In the genomic region with DNA sequence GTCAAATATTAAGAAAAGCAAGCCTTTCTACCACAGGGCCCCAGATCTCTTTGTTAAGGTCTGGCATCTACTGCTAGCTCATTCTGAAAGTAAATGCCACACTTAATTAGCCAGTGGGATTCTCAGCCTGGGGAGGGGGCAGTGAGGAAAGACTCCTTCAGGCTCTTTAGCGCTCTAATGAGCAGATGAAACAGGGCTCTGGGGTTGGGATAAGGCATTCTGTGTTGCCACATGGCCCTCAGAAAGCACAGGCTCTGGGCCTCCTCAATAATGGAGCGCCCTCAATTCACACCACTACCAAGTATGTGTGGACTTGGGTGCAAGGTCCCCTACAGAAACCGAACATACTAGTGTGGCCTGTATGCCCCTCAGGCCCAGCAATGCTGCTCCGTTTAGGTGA, we compare ENCODE assay signal across 13 mouse cellular contexts. TPM values are rescaled to one million over a fixed set of nuclear protein-coding genes. Genes with fewer than 3 reads are reported as not detected.
A peak's percentile ranks its signal among the peaks of the same experiment; 100 is the strongest.
DNase-seq lines count a peak whose midpoint lies in the region; ATAC-seq lines count a peak whose summit lies in the region.
"Had no signal": no experiment of that assay in that cellular context is flagged by ENCODE, and none has a peak within 500 bp of the region (broad histone marks: within the 10 kb centered on the region; RNA-seq: fewer than 3 reads in every experiment).

No protein-coding gene starts in this region.

- no peak for DNase-seq in intestine, embryonic 14.5 days (ENCODE audit: low spot score)
- no peak for DNase-seq in embryonic facial prominence, embryonic 14.5 days (ENCODE audit: low spot score)
- DNase-seq in hindbrain, embryonic 14.5 days (ENCODE audit: low spot score) = no peak
- peak; percentile 67 for DNase-seq in retina, postnatal 1 day
- no peak for DNase-seq in layer of hippocampus, adult 8-10 months (ENCODE audit: low spot score in 2 of 2)
- DNase-seq: thymus, adult 2 months had no signal

- no peak overlapping the region for H3K4me3 ChIP-seq in intestine, embryonic 14.5 days (ENCODE audit: low read depth, low read length)
- no peak overlapping the region for H3K4me3 ChIP-seq in intestine, embryonic 15.5 days (replicated peaks)
- H3K4me3 ChIP-seq in embryonic facial prominence, embryonic 14.5 days (ENCODE audit: low read depth, low read length) = no peak overlapping the region
- no peak overlapping the region for H3K4me3 ChIP-seq in hindbrain, embryonic 14.5 days (replicated peaks; ENCODE audit: low read length)
- H3K4me3 ChIP-seq: heart, embryonic 15.5 days; liver, embryonic 15.5 days; megakaryocyte, embryonic 14.5 days had no signal

- no peaks in the 10 kb centered on the region for H3K9me3 ChIP-seq in intestine, embryonic 14.5 days (ENCODE audit: control insufficient read depth, low read length)
- no peaks in the 10 kb centered on the region for H3K9me3 ChIP-seq in intestine, embryonic 15.5 days
- no peaks in the 10 kb centered on the region for H3K9me3 ChIP-seq in embryonic facial prominence, embryonic 14.5 days (ENCODE audit: control insufficient read depth, low read length)
- H3K9me3 ChIP-seq in hindbrain, embryonic 14.5 days (ENCODE audit: control insufficient read depth, low read length) = no peaks in the 10 kb centered on the region
- H3K9me3 ChIP-seq: heart, embryonic 15.5 days; liver, embryonic 15.5 days; megakaryocyte, embryonic 14.5 days had no signal

- no peak overlapping the region for H3K4me2 ChIP-seq in intestine, embryonic 14.5 days (ENCODE audit: low read length)
- no peak overlapping the region for H3K4me2 ChIP-seq in intestine, embryonic 15.5 days (replicated peaks)
- no peak overlapping the region for H3K4me2 ChIP-seq in embryonic facial prominence, embryonic 14.5 days (ENCODE audit: low read depth, low read length)
- H3K4me2 ChIP-seq in hindbrain, embryonic 14.5 days (replicated peaks) = no peak overlapping the region
- H3K4me2 ChIP-seq: heart, embryonic 15.5 days; liver, embryonic 15.5 days had no signal

- 0 out of 2 replicates have a peak overlapping the region, but pooled peaks have one; percentile 9 for H3K27ac ChIP-seq in intestine, embryonic 14.5 days (ENCODE audit: low read depth)
- no peak overlapping the region for H3K27ac ChIP-seq in intestine, embryonic 15.5 days
- H3K27ac ChIP-seq in embryonic facial prominence, embryonic 14.5 days (replicated peaks; ENCODE audit: low read depth, low read length) = peak overlapping the region; percentile 64
- peak overlapping the region; percentile 58; the same call in 1 of the 2 replicates for H3K27ac ChIP-seq in hindbrain, embryonic 14.5 days
- H3K27ac ChIP-seq: liver, embryonic 15.5 days had no signal

- no peaks in the 10 kb centered on the region for H3K27me3 ChIP-seq in intestine, embryonic 14.5 days (replicated peaks; ENCODE audit: control insufficient read depth, insufficient read depth, low read length)
- no peaks in the 10 kb centered on the region for H3K27me3 ChIP-seq in intestine, embryonic 15.5 days (replicated peaks)
- H3K27me3 ChIP-seq in embryonic facial prominence, embryonic 14.5 days (replicated peaks; ENCODE audit: control insufficient read depth, insufficient read depth, low read length) = no peaks in the 10 kb centered on the region
- no peaks in the 10 kb centered on the region for H3K27me3 ChIP-seq in hindbrain, embryonic 14.5 days (ENCODE audit: control insufficient read depth, insufficient read depth, low read length)
- H3K27me3 ChIP-seq: CH12.LX; heart, embryonic 15.5 days; liver, embryonic 15.5 days; megakaryocyte, embryonic 14.5 days had no signal

- H3K9ac ChIP-seq in intestine, embryonic 14.5 days (ENCODE audit: low read length) = no peak overlapping the region
- no peak overlapping the region for H3K9ac ChIP-seq in intestine, embryonic 15.5 days
- no peak overlapping the region for H3K9ac ChIP-seq in embryonic facial prominence, embryonic 14.5 days (ENCODE audit: low read depth, low read length)
- no peak overlapping the region for H3K9ac ChIP-seq in hindbrain, embryonic 14.5 days
- H3K9ac ChIP-seq: heart, embryonic 15.5 days; liver, embryonic 15.5 days had no signal

- H3K36me3 ChIP-seq in intestine, embryonic 14.5 days (ENCODE audit: control insufficient read depth, insufficient read depth, low read length) = no peaks in the 10 kb centered on the region
- no peaks in the 10 kb centered on the region for H3K36me3 ChIP-seq in intestine, embryonic 15.5 days
- no peaks in the 10 kb centered on the region for H3K36me3 ChIP-seq in embryonic facial prominence, embryonic 14.5 days (ENCODE audit: control insufficient read depth, insufficient read depth, low read length)
- H3K36me3 ChIP-seq in hindbrain, embryonic 14.5 days (replicated peaks; ENCODE audit: control insufficient read depth, insufficient read depth) = no peaks in the 10 kb centered on the region
- H3K36me3 ChIP-seq: heart, embryonic 15.5 days; liver, embryonic 15.5 days had no signal

- ATAC-seq in intestine, embryonic 14.5 days (replicated peaks; ENCODE audit: low FRiP score, low TSS enrichment, low read depth) = no peak
- no peak for ATAC-seq in intestine, embryonic 15.5 days
- ATAC-seq in embryonic facial prominence, embryonic 14.5 days (ENCODE audit: low read depth) = no peak; the same call in 1 of the 2 replicates
- ATAC-seq in hindbrain, embryonic 14.5 days (ENCODE audit: low FRiP score) = no peak
- no peak for ATAC-seq in monocyte, adult 5-6 weeks (replicated peaks; ENCODE audit: insufficient number of reproducible peaks, low FRiP score, low TSS enrichment, poor library complexity, severe bottlenecking)
- ATAC-seq: activated CD4-positive, CD25-positive, alpha-beta regulatory T cell, adult 4 months had no signal

- WGBS in intestine, embryonic 14.5 days = 83% methylated on average over 4 of the region's 4 CpGs
- 77% methylated on average over 4 of the region's 4 CpGs for WGBS in intestine, embryonic 15.5 days
- 67% methylated on average over 4 of the region's 4 CpGs for WGBS in embryonic facial prominence, embryonic 14.5 days
- 63% methylated on average over 4 of the region's 4 CpGs for WGBS in hindbrain, embryonic 14.5 days

- peaks cover 30% of the 10 kb centered on the region for H3K4me1 ChIP-seq in intestine, embryonic 14.5 days (replicated peaks; ENCODE audit: control insufficient read depth, insufficient read depth, low read length)
- H3K4me1 ChIP-seq in intestine, embryonic 15.5 days (replicated peaks) = peaks cover 21% of the 10 kb centered on the region
- peaks cover 47% of the 10 kb centered on the region for H3K4me1 ChIP-seq in embryonic facial prominence, embryonic 14.5 days (ENCODE audit: control insufficient read depth, insufficient read depth, low read length)
- peaks cover 16% of the 10 kb centered on the region for H3K4me1 ChIP-seq in hindbrain, embryonic 14.5 days (replicated peaks; ENCODE audit: control insufficient read depth, insufficient read depth, low read length)

RNA-seq across cellular contexts. Expression of gene Nxn, which starts 13.9 kb away (rescaled TPM):
- 45.8 and 51.4 TPM in 2 replicates for polyA plus RNA-seq in intestine, embryonic 14.5 days (2014; fragmentation: Nextera tagmentation; extraction: Ambion mirVana)
- 31.1 and 31.2 TPM in 2 replicates for polyA plus RNA-seq in intestine, embryonic 15.5 days (2015; fragmentation: Nextera tagmentation; extraction: Ambion mirVana)
- polyA plus RNA-seq in embryonic facial prominence, embryonic 14.5 days (2014; fragmentation: Nextera tagmentation; extraction: Ambion mirVana) = 63.8 and 70.2 TPM in 2 replicates
- 32.0 and 36.0 TPM in 2 replicates for polyA plus RNA-seq in hindbrain, embryonic 14.5 days (2014; fragmentation: Nextera tagmentation; extraction: Ambion mirVana)
- 10 to 100 TPM in 3 of 4 experiments, 1 to 10 TPM in 1; 9.2 to 12.2 (median 10.6) TPM for total RNA-seq in layer of hippocampus, adult 8-10 months (2022)
- 1.9 to 5.8 TPM (median 2.8 TPM) in 3 replicates for total RNA-seq in monocyte, adult 5-6 weeks (2017)

RNA-seq across cellular contexts. Expression of gene Timm22, which starts 21.7 kb away (rescaled TPM):
- polyA plus RNA-seq in intestine, embryonic 14.5 days (2014; fragmentation: Nextera tagmentation; extraction: Ambion mirVana) = 117 and 119 TPM in 2 replicates
- polyA plus RNA-seq in intestine, embryonic 15.5 days (2015; fragmentation: Nextera tagmentation; extraction: Ambion mirVana) = 87.2 and 103 TPM in 2 replicates
- 113 and 124 TPM in 2 replicates for polyA plus RNA-seq in embryonic facial prominence, embryonic 14.5 days (2014; fragmentation: Nextera tagmentation; extraction: Ambion mirVana)
- polyA plus RNA-seq in hindbrain, embryonic 14.5 days (2014; fragmentation: Nextera tagmentation; extraction: Ambion mirVana) = 110 TPM in 2 replicates
- total RNA-seq in layer of hippocampus, adult 8-10 months (2022) = 10 to 100 TPM; 24.5 to 33.1 (median 31.1) TPM
- 6.4 to 10.2 TPM (median 8.2 TPM) in 3 replicates for total RNA-seq in monocyte, adult 5-6 weeks (2017)
